Mouse (Mus musculus): Measurements from ENCODE around the gene Sar1a. TPM values are rescaled to one million over a fixed set of nuclear protein-coding genes. Genes with fewer than 3 reads are reported as not detected.

Gene Sar1a
- polyA plus RNA-seq, 1 experiment from 2014 or later: 183 TPM

- no peaks in the 10 kb centered on the region for H3K27me3 ChIP-seq (replicated peaks)
- no peak overlapping the region for H3K4me3 ChIP-seq (replicated peaks)
- H3K9ac ChIP-seq (replicated peaks): no peak overlapping the region
- H3K4me2 ChIP-seq: no peak overlapping the region
- 92% methylated on average over 18 of the region's 18 CpGs for WGBS
- H3K4me1 ChIP-seq: peaks cover 6% of the 10 kb centered on the region; the same call in 1 of the 2 replicates
- H3K27ac ChIP-seq (replicated peaks): no peak overlapping the region
- peaks cover 32% of the 10 kb centered on the region for H3K36me3 ChIP-seq
- H3K9me3 ChIP-seq (replicated peaks): no peaks in the 10 kb centered on the region
- ATAC-seq (ENCODE audit: low FRiP score): no peak
Observed at GRCm38 (mm10) chr10:61656928-61657882, 22.9 kb upstream of the Sar1a start.

GRCm38 (mm10) chr10:61657985-61658384, 22.1 kb upstream of the Sar1a start:
- no peaks in the 10 kb centered on the region for H3K9me3 ChIP-seq (replicated peaks)
- no peak overlapping the region for H3K4me3 ChIP-seq (replicated peaks)
- no peak for ATAC-seq (ENCODE audit: low FRiP score)
- peaks cover 29% of the 10 kb centered on the region for H3K36me3 ChIP-seq
- H3K9ac ChIP-seq (replicated peaks): no peak overlapping the region
- no peaks in the 10 kb centered on the region for H3K27me3 ChIP-seq (replicated peaks)
- 38% methylated on average over 4 of the region's 4 CpGs for WGBS
- no peak overlapping the region for H3K4me2 ChIP-seq
- peaks cover 14% of the 10 kb centered on the region; the same call in 1 of the 2 replicates for H3K4me1 ChIP-seq
- no peak overlapping the region for H3K27ac ChIP-seq (replicated peaks)

- H3K4me1 ChIP-seq: peaks cover 15% of the 10 kb centered on the region; the same call in 1 of the 2 replicates
- H3K27me3 ChIP-seq (replicated peaks): no peaks in the 10 kb centered on the region
- 67% methylated on average over 8 of the region's 8 CpGs for WGBS
- no peak for ATAC-seq (ENCODE audit: low FRiP score)
- no peak overlapping the region for H3K4me2 ChIP-seq
- no peak overlapping the region for H3K9ac ChIP-seq (replicated peaks)
- H3K27ac ChIP-seq (replicated peaks): no peak overlapping the region
- H3K36me3 ChIP-seq: peaks cover 46% of the 10 kb centered on the region
- no peaks in the 10 kb centered on the region for H3K9me3 ChIP-seq (replicated peaks)
- no peak overlapping the region for H3K4me3 ChIP-seq (replicated peaks)
Observed at GRCm38 (mm10) chr10:61661887-61662286, 18.2 kb upstream of the Sar1a start.

GRCm38 (mm10) chr10:61662391-61662988, 17.6 kb upstream of the Sar1a start:
- Histone ChIP-seq H3K27me3 (replicated peaks) (no peaks in the 10 kb centered on the region), H3K4me3 (replicated peaks) (no peak overlapping the region), H3K36me3 (peaks cover 47% of the 10 kb centered on the region), H3K9ac (replicated peaks) (no peak overlapping the region), H3K4me1 (peaks cover 15% of the 10 kb centered on the region; the same call in 1 of the 2 replicates), H3K27ac (replicated peaks) (peak overlapping the region; percentile 28; the same call in 1 of the 2 replicates), H3K4me2 (no peak overlapping the region), H3K9me3 (replicated peaks) (no peaks in the 10 kb centered on the region)
- no peak for ATAC-seq (ENCODE audit: low FRiP score)
- WGBS: 25% methylated on average over 10 of the region's 10 CpGs

GRCm38 (mm10) chr10:61665111-61665510, 15.0 kb upstream of the Sar1a start:
- no peak overlapping the region for H3K4me3 ChIP-seq (replicated peaks)
- WGBS: 97% methylated on average over 10 of the region's 10 CpGs
- peaks cover 55% of the 10 kb centered on the region for H3K36me3 ChIP-seq
- no peak overlapping the region for H3K9ac ChIP-seq (replicated peaks)
- H3K27me3 ChIP-seq (replicated peaks): no peaks in the 10 kb centered on the region
- H3K4me2 ChIP-seq: no peak overlapping the region
- H3K27ac ChIP-seq (replicated peaks): no peak overlapping the region
- no peak for ATAC-seq (ENCODE audit: low FRiP score)
- H3K4me1 ChIP-seq: peaks cover 15% of the 10 kb centered on the region; the same call in 1 of the 2 replicates
- no peaks in the 10 kb centered on the region for H3K9me3 ChIP-seq (replicated peaks)

- 74% methylated on average over 3 of the region's 3 CpGs for WGBS
- Histone ChIP-seq H3K27ac (replicated peaks) (no peak overlapping the region), H3K4me1 (peaks cover 15% of the 10 kb centered on the region; the same call in 1 of the 2 replicates), H3K9me3 (replicated peaks) (no peaks in the 10 kb centered on the region), H3K36me3 (peaks cover 57% of the 10 kb centered on the region), H3K4me3 (replicated peaks) (no peak overlapping the region), H3K9ac (replicated peaks) (no peak overlapping the region), H3K27me3 (replicated peaks) (no peaks in the 10 kb centered on the region), H3K4me2 (no peak overlapping the region)
- ATAC-seq (ENCODE audit: low FRiP score): no peak
Observed at GRCm38 (mm10) chr10:61665651-61666050, 14.4 kb upstream of the Sar1a start.

- 32% methylated on average over 7 of the region's 7 CpGs for WGBS
- Histone ChIP-seq H3K4me2 (no peak overlapping the region), H3K4me3 (replicated peaks) (no peak overlapping the region), H3K27ac (replicated peaks) (no peak overlapping the region), H3K27me3 (replicated peaks) (no peaks in the 10 kb centered on the region), H3K36me3 (peaks cover 79% of the 10 kb centered on the region), H3K9me3 (replicated peaks) (no peaks in the 10 kb centered on the region), H3K9ac (replicated peaks) (no peak overlapping the region), H3K4me1 (no peaks in the 10 kb centered on the region)
- ATAC-seq (ENCODE audit: low FRiP score): peak; percentile 38; the same call in 1 of the 2 replicates
Observed at GRCm38 (mm10) chr10:61669289-61669688, 10.8 kb upstream of the Sar1a start.

GRCm38 (mm10) chr10:61669896-61670295, 10.2 kb upstream of the Sar1a start:
- no peaks in the 10 kb centered on the region for H3K9me3 ChIP-seq (replicated peaks)
- no peak overlapping the region for H3K4me3 ChIP-seq (replicated peaks)
- H3K27me3 ChIP-seq (replicated peaks): no peaks in the 10 kb centered on the region
- H3K36me3 ChIP-seq: peaks cover 79% of the 10 kb centered on the region
- no peak overlapping the region for H3K9ac ChIP-seq (replicated peaks)
- no peak overlapping the region for H3K27ac ChIP-seq (replicated peaks)
- ATAC-seq (ENCODE audit: low FRiP score): no peak
- H3K4me1 ChIP-seq: no peaks in the 10 kb centered on the region
- H3K4me2 ChIP-seq: no peak overlapping the region

GRCm38 (mm10) chr10:61670758-61671157, 9.3 kb upstream of the Sar1a start:
- Histone ChIP-seq H3K36me3 (peaks cover 78% of the 10 kb centered on the region), H3K9me3 (replicated peaks) (no peaks in the 10 kb centered on the region), H3K4me1 (no peaks in the 10 kb centered on the region), H3K4me3 (replicated peaks) (no peak overlapping the region), H3K27ac (replicated peaks) (no peak overlapping the region), H3K9ac (replicated peaks) (no peak overlapping the region), H3K27me3 (replicated peaks) (no peaks in the 10 kb centered on the region), H3K4me2 (no peak overlapping the region)
- WGBS: 94% methylated on average over 3 of the region's 3 CpGs
- ATAC-seq (ENCODE audit: low FRiP score): no peak

GRCm38 (mm10) chr10:61675935-61676334, 4.2 kb upstream of the Sar1a start:
- Histone ChIP-seq H3K4me1 (peaks cover 9% of the 10 kb centered on the region), H3K9ac (replicated peaks) (no peak overlapping the region), H3K27ac (replicated peaks) (no peak overlapping the region), H3K27me3 (replicated peaks) (no peaks in the 10 kb centered on the region), H3K36me3 (peaks cover 47% of the 10 kb centered on the region), H3K4me3 (replicated peaks) (no peak overlapping the region), H3K9me3 (replicated peaks) (no peaks in the 10 kb centered on the region), H3K4me2 (no peak overlapping the region)
- ATAC-seq (ENCODE audit: low FRiP score): no peak
- 85% methylated on average over 3 of the region's 3 CpGs for WGBS

GRCm38 (mm10) chr10:61679545-61679944, 554 bp upstream of the Sar1a start:
- peak overlapping the region; percentile 68 for H3K9ac ChIP-seq (replicated peaks)
- WGBS: 35% methylated on average over 9 of the region's 9 CpGs
- H3K27ac ChIP-seq (replicated peaks): peak overlapping the region; percentile 90
- no peaks in the 10 kb centered on the region for H3K27me3 ChIP-seq (replicated peaks)
- H3K4me1 ChIP-seq: peaks cover 29% of the 10 kb centered on the region
- H3K4me2 ChIP-seq: peak overlapping the region; percentile 73
- H3K4me3 ChIP-seq (replicated peaks): peak overlapping the region; percentile 66
- peaks cover 14% of the 10 kb centered on the region for H3K36me3 ChIP-seq
- no peaks in the 10 kb centered on the region for H3K9me3 ChIP-seq (replicated peaks)
- peak; percentile 6; the same call in 1 of the 2 replicates for ATAC-seq (ENCODE audit: low FRiP score)

GRCm38 (mm10) chr10:61689405-61689804, 9.3 kb downstream of the Sar1a start:
- H3K27me3 ChIP-seq (replicated peaks): no peaks in the 10 kb centered on the region
- no peak overlapping the region for H3K9ac ChIP-seq (replicated peaks)
- no peaks in the 10 kb centered on the region for H3K4me1 ChIP-seq
- ATAC-seq (ENCODE audit: low FRiP score): no peak
- peaks cover 75% of the 10 kb centered on the region for H3K36me3 ChIP-seq
- 93% methylated on average over 8 of the region's 8 CpGs for whole genome bisulfite sequencing
- no peak overlapping the region for H3K27ac ChIP-seq (replicated peaks)
- H3K4me2 ChIP-seq: no peak overlapping the region
- no peak overlapping the region for H3K4me3 ChIP-seq (replicated peaks)
- no peaks in the 10 kb centered on the region for H3K9me3 ChIP-seq (replicated peaks)

Measured in neural tube, embryonic 15.5 days (tissue).